Mouse (Mus musculus): ENCODE results near the gene 4930486L24Rik. TPM values are rescaled to one million over a fixed set of nuclear protein-coding genes. Genes with fewer than 3 reads are reported as not detected.
A peak's percentile ranks its signal among the peaks of the same experiment; 100 is the strongest.
"Not testable (repeated sequence)": the region's sequence is repeated elsewhere in the genome, so short reads cannot be mapped to it uniquely, and the experiment has no call there.

The 4930486L24Rik gene
- polyA plus RNA-seq (2015; fragmentation: Nextera tagmentation; extraction: Ambion mirVana), result 0.17 TPM in 1 of 2 replicates, not detected in the other

GRCm38 (mm10) chr13:60864281-60864680 is at the start of gene 4930486L24Rik:
Gene 4930486L24Rik, minus strand, starts transcription at chr13:60864475.
- Histone ChIP-seq H3K27me3 (no peaks in the 10 kb centered on the region), H3K4me2 (no peak within 1 kb of the TSS), H3K9ac (no peak within 1 kb of the TSS), H3K4me3 (replicated peaks) (no peak within 1 kb of the TSS), H3K9me3 (replicated peaks) (no peaks in the 10 kb centered on the region), H3K27ac (no peak within 1 kb of the TSS), H3K4me1 (no peaks in the 10 kb centered on the region), H3K36me3 (no peaks in the 10 kb centered on the region)
- ATAC-seq (replicated peaks; ENCODE audit: low FRiP score), result no peak
- 64% methylated on average over 1 of the region's 1 CpGs for WGBS

- H3K4me1 ChIP-seq; H3K4me3 ChIP-seq (replicated peaks); H3K9ac ChIP-seq; ATAC-seq (replicated peaks; ENCODE audit: low FRiP score); H3K36me3 ChIP-seq; H3K9me3 ChIP-seq (replicated peaks); H3K4me2 ChIP-seq; H3K27ac ChIP-seq; H3K27me3 ChIP-seq: not testable (repeated sequence)
- 94% methylated on average over 2 of the region's 2 CpGs for WGBS
These were observed 40.5 kb upstream of the 4930486L24Rik start, which contains the start of gene Tpbpb for GRCm38 (mm10) chr13:60904780-60905179. Gene Tpbpb, minus strand, starts transcription at chr13:60904880.

GRCm38 (mm10) chr13:60897328-60897727 is 33.1 kb upstream of the 4930486L24Rik start, which contains the start of gene Ctla2b:
Gene Ctla2b, minus strand, starts transcription at chr13:60897447.
- no peaks in the 10 kb centered on the region for H3K9me3 ChIP-seq (replicated peaks)
- no peaks in the 10 kb centered on the region for H3K36me3 ChIP-seq
- H3K27me3 ChIP-seq, result no peaks in the 10 kb centered on the region
- no peak within 1 kb of the TSS for H3K4me2 ChIP-seq
- H3K9ac ChIP-seq, result no peak within 1 kb of the TSS
- 66% methylated on average over 3 of the region's 3 CpGs for WGBS
- H3K4me3 ChIP-seq (replicated peaks), result no peak within 1 kb of the TSS
- H3K27ac ChIP-seq, result no peak within 1 kb of the TSS
- ATAC-seq (replicated peaks; ENCODE audit: low FRiP score), result peak; percentile 64
- no peaks in the 10 kb centered on the region for H3K4me1 ChIP-seq

GRCm38 (mm10) chr13:60896794-60897193 is 32.5 kb upstream of the 4930486L24Rik start, which contains the start of gene Gm49392:
Gene Gm49392, minus strand, starts transcription at chr13:60896894.
- not testable (repeated sequence) for H3K4me2 ChIP-seq; H3K4me3 ChIP-seq (replicated peaks); H3K27me3 ChIP-seq; H3K27ac ChIP-seq; H3K36me3 ChIP-seq; H3K9me3 ChIP-seq (replicated peaks); H3K4me1 ChIP-seq; H3K9ac ChIP-seq; ATAC-seq (replicated peaks; ENCODE audit: low FRiP score)
- WGBS, result 85% methylated on average over 8 of the region's 8 CpGs

- no peaks in the 10 kb centered on the region for H3K4me1 ChIP-seq
- H3K4me2 ChIP-seq, result no peak overlapping the region
- no peak for ATAC-seq (replicated peaks; ENCODE audit: low FRiP score)
- H3K27me3 ChIP-seq, result no peaks in the 10 kb centered on the region
- H3K4me3 ChIP-seq (replicated peaks), result no peak overlapping the region
- H3K36me3 ChIP-seq, result no peaks in the 10 kb centered on the region
- no peak overlapping the region for H3K9ac ChIP-seq
- H3K27ac ChIP-seq, result no peak overlapping the region
- H3K9me3 ChIP-seq (replicated peaks), result no peaks in the 10 kb centered on the region
These were observed 31.3 kb upstream of the 4930486L24Rik start for GRCm38 (mm10) chr13:60895406-60896160.

GRCm38 (mm10) chr13:60892301-60892700 is 28.0 kb upstream of the 4930486L24Rik start:
- Histone ChIP-seq H3K36me3 (no peaks in the 10 kb centered on the region), H3K4me3 (replicated peaks) (no peak overlapping the region), H3K4me1 (no peaks in the 10 kb centered on the region), H3K9me3 (replicated peaks) (no peaks in the 10 kb centered on the region), H3K27me3 (no peaks in the 10 kb centered on the region), H3K9ac (no peak overlapping the region), H3K4me2 (no peak overlapping the region), H3K27ac (no peak overlapping the region)
- 94% methylated on average over 1 of the region's 1 CpGs for WGBS
- ATAC-seq (replicated peaks; ENCODE audit: low FRiP score), result no peak

- H3K27ac ChIP-seq, result no peak overlapping the region
- H3K4me1 ChIP-seq, result no peaks in the 10 kb centered on the region
These were observed 15.8 kb downstream of the 4930486L24Rik start for GRCm38 (mm10) chr13:60848241-60849120.

GRCm38 (mm10) chr13:60843153-60843552 is 21.1 kb downstream of the 4930486L24Rik start:
- WGBS, result 84% methylated on average over 8 of the region's 8 CpGs
- Histone ChIP-seq H3K9me3 (replicated peaks) (no peaks in the 10 kb centered on the region), H3K4me2 (no peak overlapping the region), H3K4me3 (replicated peaks) (no peak overlapping the region), H3K36me3 (no peaks in the 10 kb centered on the region), H3K4me1 (no peaks in the 10 kb centered on the region), H3K27ac (no peak overlapping the region), H3K27me3 (no peaks in the 10 kb centered on the region), H3K9ac (no peak overlapping the region)
- no peak for ATAC-seq (replicated peaks; ENCODE audit: low FRiP score)

More at GRCm38 (mm10) chr13:60848241-60849120, 15.8 kb downstream of the 4930486L24Rik start:
- Histone ChIP-seq H3K9me3 (replicated peaks) (no peaks in the 10 kb centered on the region), H3K9ac (no peak overlapping the region), H3K4me3 (replicated peaks) (no peak overlapping the region), H3K36me3 (no peaks in the 10 kb centered on the region), H3K4me2 (no peak overlapping the region), H3K27me3 (no peaks in the 10 kb centered on the region)
- no peak for ATAC-seq (replicated peaks; ENCODE audit: low FRiP score)
- 76% methylated on average over 4 of the region's 4 CpGs for WGBS

- no peak for ATAC-seq (replicated peaks; ENCODE audit: low FRiP score)
- no peaks in the 10 kb centered on the region for H3K4me1 ChIP-seq
- no peak overlapping the region for H3K9ac ChIP-seq
- no peak overlapping the region for H3K4me3 ChIP-seq (replicated peaks)
- H3K27ac ChIP-seq, result no peak overlapping the region
- no peaks in the 10 kb centered on the region for H3K36me3 ChIP-seq
- H3K27me3 ChIP-seq, result no peaks in the 10 kb centered on the region
- 70% methylated on average over 6 of the region's 6 CpGs for WGBS
- H3K4me2 ChIP-seq, result no peak overlapping the region
- no peaks in the 10 kb centered on the region for H3K9me3 ChIP-seq (replicated peaks)
These were observed 21.6 kb downstream of the 4930486L24Rik start for GRCm38 (mm10) chr13:60842703-60843102.

GRCm38 (mm10) chr13:60839353-60839902 is 24.8 kb downstream of the 4930486L24Rik start:
- no peak overlapping the region for H3K4me3 ChIP-seq (replicated peaks)
- no peaks in the 10 kb centered on the region for H3K36me3 ChIP-seq
- H3K27me3 ChIP-seq, result no peaks in the 10 kb centered on the region
- no peaks in the 10 kb centered on the region for H3K4me1 ChIP-seq
- no peaks in the 10 kb centered on the region for H3K9me3 ChIP-seq (replicated peaks)
- no peak overlapping the region for H3K4me2 ChIP-seq
- WGBS, result 71% methylated on average over 2 of the region's 2 CpGs
- no peak overlapping the region for H3K9ac ChIP-seq
- no peak overlapping the region for H3K27ac ChIP-seq
- no peak for ATAC-seq (replicated peaks; ENCODE audit: low FRiP score)

GRCm38 (mm10) chr13:60826052-60826451 is 38.2 kb downstream of the 4930486L24Rik start:
- no peak for ATAC-seq (replicated peaks; ENCODE audit: low FRiP score)
- no peaks in the 10 kb centered on the region for H3K4me1 ChIP-seq
- 64% methylated on average over 3 of the region's 3 CpGs for WGBS
- no peak overlapping the region for H3K9ac ChIP-seq
- no peaks in the 10 kb centered on the region for H3K36me3 ChIP-seq
- no peak overlapping the region for H3K4me2 ChIP-seq
- no peaks in the 10 kb centered on the region for H3K27me3 ChIP-seq
- H3K4me3 ChIP-seq (replicated peaks), result no peak overlapping the region
- no peak overlapping the region for H3K27ac ChIP-seq
- H3K9me3 ChIP-seq (replicated peaks), result no peaks in the 10 kb centered on the region
